Mouse (Mus musculus) brain, embryonic 14.5 days (tissue): Measurements from ENCODE around the gene Spata13.

Experiments
- CTCF ChIP-seq: fragments of 200-500 bp; IDR thresholded peaks from 2 replicates; pipeline ENCODE4 v1.5.1; 2012; ENCODE audit warnings: inconsistent platforms, mild to moderate bottlenecking, moderate library complexity, borderline replicate concordance; ENCODE audit not compliant: insufficient read depth, insufficient read length; ENCODE audit errors: extremely low read depth
- POLR2A ChIP-seq: fragments of 200-500 bp; IDR thresholded peaks from 2 replicates; pipeline ENCODE4 v1.6.1; 2012; ENCODE audit warnings: mild to moderate bottlenecking, inconsistent platforms, borderline replicate concordance; ENCODE audit not compliant: poor library complexity, insufficient read depth, insufficient read length, severe bottlenecking; ENCODE audit errors: extremely low read depth

DNA sequence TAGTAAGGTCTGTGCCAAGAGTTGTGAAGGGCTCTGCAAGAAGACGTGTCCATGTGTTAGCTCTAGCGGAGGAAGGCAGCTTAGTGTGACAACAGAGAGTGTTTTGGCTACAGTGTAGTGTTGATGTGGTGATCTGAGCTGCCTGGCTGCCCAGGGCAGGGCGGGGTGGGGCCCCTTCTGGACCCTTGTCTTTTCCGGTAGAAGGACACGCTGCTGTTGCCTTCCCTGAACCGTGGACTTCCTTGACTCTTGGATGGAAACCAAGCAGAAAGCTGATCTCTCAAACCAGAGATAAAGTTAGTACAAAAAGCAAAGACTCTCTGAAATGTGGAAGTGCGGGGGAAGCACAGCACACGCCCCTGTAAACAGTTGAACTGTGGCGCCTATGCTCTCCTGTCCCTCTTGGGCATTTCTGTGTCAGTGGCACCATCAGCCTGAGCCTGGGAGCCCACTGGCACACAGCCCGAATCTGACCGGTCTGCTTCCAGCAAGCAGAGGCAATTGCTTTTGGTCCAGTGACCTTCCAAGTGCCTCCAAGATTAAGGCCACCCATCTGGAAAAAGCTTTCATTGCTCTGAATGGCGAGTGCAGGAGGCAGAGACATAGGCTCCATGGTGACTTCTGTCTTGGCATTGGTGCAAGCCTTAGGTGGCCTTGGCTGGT, 48.7 kb downstream of the Spata13 start:
- TF ChIP-seq POLR2A (no peak), CTCF (no peak)
